Mouse (Mus musculus) liver, adult 2 months (tissue): Measurements from ENCODE around the gene Dock4.

Source experiments
- CTCF ChIP-seq: fragments of 200-500 bp; IDR thresholded peaks from 2 replicates; pipeline ENCODE4 v1.5.1; 2011; ENCODE audit warnings: low read depth, low read length, control low read depth
- POLR2A ChIP-seq: fragments of 200-500 bp; IDR thresholded peaks from 2 replicates; pipeline ENCODE4 v1.6.1; 2011; ENCODE audit warnings: low read length, control low read depth; ENCODE audit not compliant: insufficient read depth; ENCODE audit errors: extremely low read depth

DNA sequence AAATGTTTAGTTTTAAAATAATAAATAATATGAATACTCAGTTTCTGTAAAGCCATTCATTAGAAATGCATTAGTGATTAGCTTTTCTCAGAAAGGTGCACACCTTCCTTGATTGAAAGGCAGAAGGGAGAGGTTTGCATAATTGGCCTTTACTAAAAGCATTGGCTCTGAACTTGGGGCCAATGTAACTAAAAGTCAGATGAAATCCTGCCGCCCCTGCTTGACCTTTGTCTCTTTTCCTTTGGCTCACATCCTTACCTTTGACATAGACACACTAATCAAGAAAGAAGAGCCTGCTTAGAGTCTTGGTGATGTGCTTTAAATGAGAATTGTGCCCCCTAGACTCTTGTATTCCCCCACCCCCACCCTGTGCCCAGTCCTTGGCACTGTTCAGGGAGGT, 55.4 kb downstream of the Dock4 start:
- no peak for TF ChIP-seq CTCF
- no peak for TF ChIP-seq POLR2A
